Mouse (Mus musculus): ENCODE results near the gene Rnf208.

DNA sequence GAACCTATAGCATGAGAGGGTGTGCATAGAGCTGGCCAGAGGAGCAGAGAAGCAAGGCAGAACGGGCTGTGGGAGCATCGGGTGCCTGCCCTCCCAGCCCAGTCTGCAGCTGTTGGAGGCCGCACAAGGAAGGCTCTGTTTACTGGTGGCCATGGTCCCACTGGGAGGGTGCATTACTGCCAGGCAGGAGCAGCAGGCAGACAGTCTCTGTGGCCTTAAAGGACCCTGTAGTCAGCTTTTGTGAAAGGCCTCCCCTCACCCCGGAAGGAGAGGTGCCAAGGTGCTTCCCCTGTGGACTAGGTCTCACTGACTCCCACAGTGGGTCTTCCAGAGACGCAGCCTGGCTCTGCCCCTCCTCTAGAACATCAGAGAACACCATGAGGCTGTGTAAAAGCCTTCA, 15.2 kb upstream of the Rnf208 start:
- TF ChIP-seq USF1 (IDR thresholded peaks at IDR 0.05; ENCODE audit: low read depth) = no peak
- no peak for TF ChIP-seq MAX (IDR thresholded peaks at IDR 0.05; ENCODE audit: low read depth)
- TF ChIP-seq POLR2A (IDR thresholded peaks at IDR 0.05; ENCODE audit: insufficient read length, low read depth) = peak; percentile 47
- peak in 2 of 3 experiments; percentile 91 to 92 for TF ChIP-seq MYOD1 (IDR thresholded peaks at IDR 0.05; ENCODE audit: control insufficient read depth in 1 of 3, insufficient read length in 2 of 3, low read depth in 2 of 3)
- no peak for TF ChIP-seq E2F4 (IDR thresholded peaks at IDR 0.05; ENCODE audit: insufficient read depth)
- no peak for TF ChIP-seq REST (IDR thresholded peaks at IDR 0.05; ENCODE audit: insufficient read depth, insufficient read length)
- peak; percentile 70 to 97 (median 94) for TF ChIP-seq MYOG (IDR thresholded peaks at IDR 0.05; ENCODE audit: control insufficient read depth in 1 of 3, insufficient read depth in 1 of 3, insufficient read length in 2 of 3, low read depth in 2 of 3)

Measured in myocyte (in vitro differentiated cells).